Mouse (Mus musculus) liver, embryonic 14.5 days (tissue): Measurements from ENCODE around the gene Atp11a.

Experiments
- CTCF ChIP-seq: IDR thresholded peaks from 2 replicates; pipeline ENCODE4 v1.5.1; 2016; ENCODE audit warnings: antibody characterized with exemption, low read depth, control low read depth
- EP300 ChIP-seq: IDR thresholded peaks from 2 replicates; pipeline ENCODE4 v1.6.1; 2016; ENCODE audit warnings: antibody characterized with exemption, low read depth

GRCm38 (mm10) chr8:12897815-12898214 lies 141.0 kb downstream of the Atp11a start:
- TF ChIP-seq CTCF (no peak), EP300 (no peak)
